Mouse (Mus musculus) frontal cortex, postnatal 25 days (tissue): ENCODE measurements around the gene Ajap1.

ENCODE experiments used
- DNase-seq, 2 experiments: peaks; one replicate each; pipeline ENCODE4 v3.0.0; 2022; ENCODE audit warnings: low spot score in 2 of 2

Gene Ajap1

DNA sequence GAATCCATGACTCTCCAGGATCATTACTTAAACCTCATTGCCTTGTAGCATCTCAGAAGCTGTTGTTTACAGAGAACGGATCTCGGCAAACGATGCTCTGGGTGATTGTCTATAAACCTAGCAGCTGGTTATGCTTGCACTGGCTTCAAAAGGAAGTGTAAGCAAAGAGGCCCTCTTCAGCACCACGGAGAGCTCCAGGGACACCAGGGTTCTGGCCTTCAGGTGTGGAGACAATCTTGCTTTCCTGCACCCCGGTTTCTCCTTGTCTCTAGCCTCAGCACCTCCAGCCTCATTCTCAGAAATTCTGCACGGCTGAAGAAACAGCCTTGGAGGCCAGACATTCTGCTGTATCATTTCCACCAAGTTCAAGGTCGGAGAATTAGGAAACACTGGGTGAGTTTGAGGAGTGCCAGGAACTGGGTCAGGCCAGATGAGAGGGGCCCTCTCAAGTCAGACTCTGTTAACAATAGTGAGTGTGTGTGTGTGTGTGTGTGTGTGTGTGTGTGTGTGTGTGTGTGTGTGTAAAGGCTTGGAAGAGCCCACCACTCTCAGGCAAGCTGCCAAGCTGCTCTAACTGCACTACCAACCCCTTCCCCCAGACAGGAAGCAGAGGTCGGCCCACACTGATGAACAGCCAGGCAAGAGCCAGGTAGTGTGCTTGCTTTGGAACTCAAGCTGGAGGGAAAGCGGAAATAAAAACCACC is 124.9 kb downstream of the Ajap1 start:
- no peak for DNase-seq

DNA sequence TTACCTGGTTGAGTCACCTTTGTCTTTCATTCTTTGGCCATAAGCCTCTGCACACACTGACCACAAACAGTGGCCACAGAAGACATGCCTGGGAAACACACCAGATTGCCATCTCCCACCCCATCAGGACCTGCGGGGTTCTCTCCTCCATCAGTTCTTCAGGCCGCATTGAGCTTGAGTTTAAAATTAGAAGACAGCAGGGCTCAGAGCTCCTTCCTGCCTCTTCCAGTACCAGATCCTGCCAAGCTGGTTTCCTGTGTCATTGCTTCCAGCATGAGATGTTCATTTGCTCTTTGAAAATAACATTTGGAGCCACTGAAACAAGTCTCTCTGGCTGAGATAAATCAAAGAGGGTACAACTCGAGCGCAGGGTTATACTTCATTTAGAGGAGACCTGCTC is 126.4 kb downstream of the Ajap1 start:
- no peak for DNase-seq

DNA sequence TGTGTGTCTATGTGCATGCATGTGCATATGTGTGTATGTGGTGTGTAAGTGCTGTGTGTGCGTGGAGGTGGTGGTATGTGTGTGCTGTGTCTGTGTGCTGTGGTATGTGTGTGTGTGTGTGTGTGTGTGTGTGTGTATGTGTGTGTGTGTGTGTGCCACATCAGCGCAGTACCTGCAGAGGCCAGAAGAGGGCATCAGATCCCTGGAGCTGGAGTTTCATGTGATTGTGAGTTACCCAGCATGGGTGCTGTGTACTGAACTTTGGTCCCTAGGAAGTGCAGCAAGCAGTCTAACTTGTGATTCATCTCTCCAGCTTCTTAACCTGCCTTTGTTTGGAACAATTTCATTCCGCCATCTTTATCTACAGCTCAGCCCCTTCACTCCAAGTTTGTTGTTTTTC is 137.6 kb downstream of the Ajap1 start:
- DNase-seq: no peak

DNA sequence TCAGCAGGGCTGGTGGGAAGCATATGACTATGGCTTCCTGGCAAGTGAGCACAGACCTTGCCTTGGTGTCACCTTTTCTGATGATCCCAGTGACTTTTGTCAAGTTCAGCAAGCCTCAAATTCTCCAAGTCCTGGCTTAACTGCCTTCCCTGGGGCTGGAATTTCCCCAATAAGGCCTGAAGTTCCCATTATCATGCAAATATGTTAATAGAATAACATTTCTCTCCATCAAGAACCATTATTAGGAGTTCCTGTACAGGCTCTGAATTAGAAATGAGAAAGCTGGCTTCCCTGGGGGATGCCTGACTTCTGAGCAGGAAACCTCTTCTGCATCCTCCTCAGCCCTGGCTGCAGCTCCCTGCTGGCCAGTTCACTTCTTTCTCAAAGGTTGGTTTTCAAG is 141.7 kb downstream of the Ajap1 start:
- no peak for DNase-seq

DNA sequence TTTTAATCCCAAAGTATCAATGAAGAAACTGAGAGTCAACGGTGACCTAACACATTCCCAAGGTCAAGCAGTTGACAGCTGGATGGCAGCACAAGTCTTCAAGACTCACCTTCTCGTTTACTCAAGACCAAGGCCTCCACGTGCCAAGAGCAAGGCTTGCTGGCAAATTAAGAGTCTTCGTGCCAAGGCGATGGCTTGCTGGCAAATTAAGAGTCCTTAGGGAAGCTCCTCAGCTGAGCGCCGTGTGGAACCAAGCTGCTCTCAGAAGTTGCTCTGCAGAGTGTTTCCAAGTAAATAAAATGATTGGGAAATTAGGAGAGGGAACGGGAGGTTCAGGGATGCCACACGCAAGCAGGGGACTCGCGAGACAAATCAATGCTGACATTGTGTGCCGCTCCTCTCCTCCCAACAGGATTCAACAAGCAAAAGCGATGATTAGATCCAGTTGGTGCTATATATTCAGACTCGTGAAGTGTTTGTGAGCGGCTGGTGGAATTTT is 147.3 kb downstream of the Ajap1 start:
- no peak for DNase-seq

DNA sequence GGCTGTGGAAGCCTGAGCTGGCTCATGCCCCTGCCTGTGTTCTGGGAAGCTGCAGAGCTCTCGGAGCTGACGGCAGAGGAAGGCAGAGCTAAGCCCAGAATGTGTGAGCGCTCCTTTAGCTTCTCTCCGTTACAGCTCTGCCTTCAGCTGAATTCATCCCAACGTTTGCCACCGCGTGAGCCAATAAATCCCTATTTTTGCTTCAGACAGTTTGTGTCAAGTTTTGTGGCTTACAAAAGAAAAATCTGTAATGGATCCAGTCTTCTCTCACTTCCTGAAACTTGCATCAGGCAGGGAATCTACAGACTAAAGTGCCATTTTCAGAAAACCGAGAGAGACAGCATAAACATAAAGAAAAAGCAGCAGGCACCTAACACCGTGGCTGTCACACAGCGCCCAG is 154.8 kb downstream of the Ajap1 start:
- peak in 1 of 2 experiments; percentile 17 for DNase-seq
